Mouse (Mus musculus): ENCODE measurements around the gene Arhgef7.

- TF ChIP-seq POLR2A (IDR thresholded peaks at IDR 0.05; ENCODE audit: insufficient read depth, low read depth, low read length) (no peak), CTCF (IDR thresholded peaks at IDR 0.05) (no peak), EP300 (IDR thresholded peaks at IDR 0.05; ENCODE audit: insufficient read depth, low read depth, low read length) (no peak)
Measured at GRCm38 (mm10) chr8:11831174-11831573, 103.7 kb downstream of the Arhgef7 start.
